Mouse (Mus musculus): ENCODE data around the gene Insrr.
"Not testable (repeated sequence)": the region's sequence is repeated elsewhere in the genome, so short reads cannot be mapped to it uniquely, and the experiment has no call there.

The Insrr gene

DNA sequence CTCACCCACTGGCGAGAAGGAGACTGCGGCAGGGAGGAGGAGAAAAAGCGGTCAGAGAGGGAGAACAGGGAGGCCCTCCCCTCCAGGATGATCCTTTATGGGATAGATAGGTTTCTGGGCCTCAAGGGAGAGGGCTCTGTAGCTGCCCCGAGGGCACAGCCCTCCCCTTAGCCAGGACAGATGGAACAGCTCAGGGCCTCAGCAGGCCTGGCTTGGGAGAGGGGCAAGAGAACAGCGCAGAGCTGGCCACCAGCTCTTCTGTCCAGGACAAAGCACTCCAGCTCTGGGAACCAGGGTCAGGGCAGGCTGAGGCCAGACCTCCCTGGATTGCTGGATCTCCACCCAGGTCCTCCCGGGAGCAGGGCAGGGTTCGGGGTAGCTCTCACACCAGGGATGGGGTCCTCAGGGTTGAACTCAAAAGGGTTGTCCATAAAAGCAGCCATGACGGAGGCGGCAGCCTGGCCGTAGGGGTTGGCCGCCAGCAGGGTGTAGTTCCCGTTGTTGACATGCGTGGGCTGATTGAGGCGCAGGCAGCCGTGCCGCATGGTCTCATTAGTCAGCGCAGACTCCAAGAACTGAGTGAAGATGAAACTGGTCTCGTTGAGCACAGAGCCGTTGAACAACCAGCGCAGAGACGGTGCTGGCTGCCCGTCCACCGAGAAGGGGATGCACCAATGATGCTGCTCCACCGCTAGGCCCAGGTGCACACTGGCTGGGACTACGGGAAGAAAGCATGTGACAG is 13.3 kb upstream of the Insrr start:
- no peak for DNase-seq

DNA sequence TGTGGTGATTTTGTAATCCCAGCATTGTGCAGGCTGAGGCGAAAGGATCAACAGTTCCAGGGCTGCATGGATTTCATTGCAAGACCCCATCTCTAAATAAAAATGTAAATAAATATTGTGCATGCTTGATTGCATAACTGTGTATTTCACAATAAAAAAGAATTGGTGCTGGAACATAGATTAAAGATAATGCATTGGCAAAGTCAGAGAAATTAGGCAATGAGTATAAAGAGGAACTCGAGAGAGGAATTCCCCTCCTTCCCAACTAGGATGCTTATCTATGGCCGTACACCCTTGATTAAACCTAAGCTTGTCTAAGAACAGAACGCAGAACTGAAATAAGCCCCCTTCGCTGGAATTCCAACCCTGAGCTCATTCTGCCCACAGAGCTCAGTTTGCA is 11.6 kb upstream of the Insrr start:
- DNase-seq, result no peak

DNA sequence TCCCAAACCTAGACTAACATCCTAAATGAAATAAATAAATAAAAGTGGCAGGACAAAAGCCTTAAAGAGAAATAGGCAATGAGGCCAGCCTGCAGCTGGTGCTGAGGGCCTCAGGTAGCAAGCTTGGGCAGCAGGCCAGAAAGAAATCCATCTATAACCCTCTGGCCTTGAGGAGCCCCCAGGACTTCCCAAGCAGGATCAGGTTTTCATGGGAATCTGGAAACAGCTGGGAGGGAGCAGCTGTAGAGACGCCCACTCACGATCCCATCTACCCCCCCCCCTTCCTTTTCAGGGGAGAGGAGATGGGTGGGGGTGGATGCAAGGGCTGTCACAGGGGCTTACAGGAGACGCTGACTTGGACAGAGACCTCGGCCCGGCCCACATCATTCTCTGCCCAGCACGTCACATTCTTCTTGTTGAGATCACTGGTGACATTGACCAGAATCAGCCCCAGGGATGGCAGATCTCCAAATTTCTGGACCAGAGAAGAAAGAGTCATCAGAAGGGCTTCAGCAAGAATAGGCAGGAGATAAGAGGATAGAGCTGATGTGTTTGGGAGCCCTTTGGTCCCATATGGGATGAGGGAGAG is 11.0 kb upstream of the Insrr start:
- DNase-seq, result no peak

DNA sequence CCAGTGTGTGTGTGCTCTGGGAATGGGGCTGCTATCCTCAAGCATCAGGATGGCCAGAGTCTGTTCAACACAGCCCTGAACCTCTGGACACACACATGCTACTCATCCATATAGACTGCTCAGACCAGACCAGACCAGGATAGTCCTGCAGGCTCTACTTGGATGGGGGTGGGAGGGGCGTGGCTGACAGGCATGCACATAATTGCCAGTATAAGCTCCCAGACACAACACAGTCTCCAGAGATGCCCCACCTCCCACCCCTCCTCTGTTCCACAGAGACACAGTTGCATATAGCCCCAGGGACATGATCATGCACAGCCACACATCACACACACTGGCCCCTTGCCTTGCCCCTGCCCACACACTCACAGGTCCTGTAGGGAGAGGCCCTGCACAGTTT is 7.5 kb upstream of the Insrr start:
- DNase-seq, result no peak

DNA sequence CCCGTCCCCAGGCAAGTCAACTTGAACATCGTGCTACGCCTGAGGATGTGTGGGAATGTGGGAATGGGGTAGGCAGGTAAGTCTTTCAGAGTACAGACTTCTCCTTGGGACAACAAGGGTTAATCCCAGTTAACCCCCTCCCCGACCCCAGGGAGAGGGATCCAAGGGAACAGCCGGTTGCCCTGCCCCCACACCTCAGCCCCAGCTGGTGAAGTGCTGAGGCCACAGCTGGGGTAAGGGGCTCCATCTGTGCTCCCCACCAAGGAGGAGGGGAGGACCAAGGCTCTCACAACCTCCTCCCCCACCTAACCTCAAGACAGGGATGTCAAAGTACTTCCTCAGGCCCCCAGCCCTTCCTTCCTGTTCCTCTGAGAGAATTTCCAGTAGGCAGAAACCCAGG is 7.0 kb upstream of the Insrr start:
- no peak for DNase-seq

DNA sequence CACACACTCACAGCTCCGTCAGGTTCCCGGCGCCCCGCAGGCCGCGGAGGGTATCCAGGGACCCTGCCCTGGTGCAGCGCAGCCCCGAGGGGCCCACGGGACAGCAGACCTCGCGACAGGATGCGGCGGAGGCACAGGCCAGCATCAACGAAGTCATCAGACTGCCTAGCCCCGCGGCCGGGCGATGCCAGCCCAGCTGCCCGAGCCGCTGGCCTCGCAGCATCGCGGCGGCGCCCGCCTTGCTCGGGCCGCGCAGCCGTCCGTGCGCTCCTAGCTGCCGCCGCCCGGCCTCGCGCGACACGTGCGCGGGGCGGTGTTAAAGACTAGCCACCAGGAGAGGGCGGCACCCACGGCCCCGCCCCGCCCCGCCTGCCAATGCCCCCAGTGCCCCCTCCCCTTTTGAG is 1.8 kb upstream of the Insrr start, which contains the start of gene Ntrk1:
TSS of gene Ntrk1 (minus strand) at position 241 of the 404 bp plus-strand sequence.
- DNase-seq, result no peak

DNA sequence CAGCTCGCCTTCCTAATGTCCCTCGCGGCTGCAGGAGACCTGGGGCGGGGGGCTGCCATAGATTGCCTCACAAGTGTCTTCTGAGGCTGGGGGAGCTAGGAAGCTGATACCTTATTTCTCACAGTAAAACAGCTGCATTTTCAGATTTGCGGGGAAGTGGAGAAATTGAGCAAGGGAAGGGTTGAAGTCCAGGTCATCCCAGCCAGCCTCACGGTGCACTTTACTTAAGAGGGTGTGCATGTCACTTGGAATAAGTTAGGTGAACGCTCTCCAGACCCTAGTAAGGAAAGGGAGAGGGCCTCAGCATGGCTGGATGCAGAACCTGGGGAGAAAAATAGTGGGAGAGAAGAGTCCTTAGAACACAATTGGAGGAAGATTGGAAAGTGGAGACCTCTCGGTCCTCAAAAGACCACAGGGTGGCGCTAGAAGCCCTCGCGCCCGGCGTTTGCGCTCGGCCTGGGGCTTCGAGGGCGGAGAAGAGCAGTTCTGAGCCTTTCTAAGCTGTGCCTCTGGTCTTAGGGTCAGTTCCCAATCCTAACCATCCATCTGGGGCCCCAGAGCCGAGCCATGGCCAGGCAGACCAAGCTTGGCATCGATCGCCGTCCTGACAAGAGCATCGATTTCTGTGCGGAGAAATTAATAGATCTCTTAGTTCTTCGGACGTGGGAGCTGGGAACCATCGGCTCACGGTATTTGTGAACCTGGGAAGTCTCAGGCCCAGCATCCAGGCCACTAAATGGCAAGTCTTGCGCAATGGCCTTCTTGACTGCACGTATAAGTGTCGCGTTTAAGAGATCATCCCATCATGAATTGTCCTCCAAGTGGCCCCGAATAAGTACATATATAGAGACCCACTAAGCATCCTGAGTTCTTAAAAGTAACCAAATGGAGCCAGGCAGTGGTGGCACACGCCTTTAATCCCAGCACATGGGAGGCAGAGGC is 1.1 kb upstream of the Insrr start:
- peak; percentile 22 for DNase-seq

DNA sequence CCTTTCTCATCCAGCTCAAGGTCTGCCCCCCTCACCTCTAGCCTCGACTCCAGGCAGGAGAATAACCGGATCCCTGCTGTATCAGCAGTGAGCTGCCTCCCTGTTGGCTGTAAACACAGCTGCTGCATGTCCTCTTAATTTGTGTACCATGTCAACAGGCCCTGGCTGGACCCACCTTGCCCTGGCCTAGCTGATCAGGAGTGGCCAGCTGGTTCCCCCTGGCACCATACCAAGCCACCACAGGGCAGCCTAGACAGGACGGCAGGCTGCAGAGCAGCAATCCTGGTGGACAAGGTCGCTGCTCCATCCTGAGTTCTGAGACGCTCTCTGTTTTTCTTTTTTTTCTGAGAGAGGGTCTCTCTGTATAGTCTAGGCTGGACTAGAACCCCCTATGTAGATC is 4.9 kb downstream of the Insrr start:
- peak; percentile 21 for DNase-seq

DNA sequence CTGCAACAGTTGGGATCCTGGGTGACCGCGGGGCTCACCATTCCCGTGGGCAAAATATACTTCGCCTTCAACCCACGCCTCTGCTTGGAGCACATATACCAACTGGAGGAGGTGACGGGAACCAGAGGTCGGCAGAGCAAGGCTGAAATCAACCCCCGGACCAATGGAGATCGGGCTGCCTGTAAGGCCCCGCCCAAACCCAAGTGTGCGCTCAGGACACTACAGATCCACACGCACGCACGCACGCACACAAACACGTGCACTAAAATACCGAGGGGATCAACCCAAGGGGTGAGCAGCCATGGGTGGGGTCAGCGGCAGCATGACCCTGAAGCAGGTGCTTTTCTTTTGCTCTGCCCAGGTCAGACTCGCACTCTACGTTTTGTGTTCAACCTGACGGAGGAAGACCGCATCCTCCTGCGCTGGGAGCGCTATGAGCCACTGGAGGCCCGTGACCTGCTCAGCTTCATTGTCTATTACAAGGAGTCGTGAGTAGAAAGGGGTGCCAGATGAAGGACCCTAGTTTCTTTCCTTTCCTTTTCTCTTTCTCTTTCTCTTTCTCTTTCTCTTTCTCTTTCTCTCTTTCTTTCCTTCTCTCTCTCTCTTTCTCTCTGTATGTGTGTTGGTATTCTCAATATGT is 7.4 kb downstream of the Insrr start:
- DNase-seq, result no peak

DNA sequence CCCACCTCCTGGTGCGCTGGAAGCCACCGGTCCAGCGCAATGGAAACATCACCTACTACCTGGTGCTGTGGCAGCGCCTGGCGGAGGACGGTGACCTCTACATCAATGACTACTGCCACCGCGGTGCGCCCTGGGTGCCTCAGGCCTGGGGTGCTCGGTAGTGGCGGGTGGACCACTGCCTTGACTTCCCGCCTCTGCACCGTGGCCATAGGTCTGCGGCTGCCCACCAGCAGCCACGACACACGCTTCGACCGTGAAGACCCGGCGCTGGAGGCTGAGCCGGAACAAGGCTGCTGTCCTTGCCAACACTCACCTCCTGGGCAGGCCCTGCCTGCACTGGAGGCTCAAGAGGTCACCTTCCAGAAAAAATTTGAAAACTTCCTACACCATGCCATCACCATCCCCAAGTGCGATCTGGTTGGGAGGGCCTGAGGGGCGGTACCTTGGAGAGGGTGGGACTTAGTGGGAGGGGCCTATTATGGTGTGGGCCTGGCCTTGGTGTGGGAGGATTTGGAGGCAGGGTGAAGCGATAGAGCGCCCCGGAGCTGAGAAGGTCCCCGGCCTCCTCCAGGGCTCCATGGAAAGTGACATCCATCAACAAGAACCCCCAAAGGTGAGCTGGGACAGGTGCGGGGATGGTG is 12.7 kb downstream of the Insrr start:
- no peak for DNase-seq

DNA sequence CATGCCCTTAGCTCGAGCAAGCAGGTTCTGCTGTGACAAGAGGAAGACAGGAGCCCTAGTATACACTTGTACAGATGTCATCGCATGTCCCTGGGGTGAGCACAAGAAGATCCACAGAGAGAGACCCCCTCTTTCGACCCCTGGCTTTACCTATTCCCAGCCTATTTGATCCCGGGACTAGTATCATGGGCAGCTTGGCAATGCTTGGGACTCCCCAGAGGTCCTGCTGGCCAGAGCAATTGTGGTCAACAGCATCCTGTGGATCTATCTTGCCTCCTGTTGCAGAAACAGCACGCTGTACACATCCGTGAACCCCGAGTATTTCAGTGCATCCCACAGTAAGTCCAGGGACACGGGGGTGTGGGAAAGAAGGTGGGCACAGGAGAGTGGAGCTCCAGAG is 14.5 kb downstream of the Insrr start:
- DNase-seq, result no peak

DNA sequence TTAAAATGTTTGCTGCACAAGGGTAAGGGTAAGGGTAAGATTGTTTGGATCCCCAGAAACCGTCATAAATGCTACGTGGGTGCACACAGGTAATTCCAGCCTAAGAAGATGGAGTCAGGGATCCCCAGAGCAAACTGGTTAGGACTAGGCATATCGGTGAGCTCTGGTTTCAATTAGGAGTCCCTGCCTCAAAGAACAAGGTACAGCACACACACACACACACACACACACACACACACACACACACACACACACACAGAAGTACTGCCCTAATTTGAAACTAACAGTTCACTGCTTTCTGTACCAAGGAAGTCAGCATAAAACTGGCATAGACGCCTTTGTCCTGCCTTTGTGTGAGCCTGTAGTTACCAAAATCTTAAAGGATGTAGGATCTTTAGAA is 15.7 kb downstream of the Insrr start:
- no peak for DNase-seq

DNA sequence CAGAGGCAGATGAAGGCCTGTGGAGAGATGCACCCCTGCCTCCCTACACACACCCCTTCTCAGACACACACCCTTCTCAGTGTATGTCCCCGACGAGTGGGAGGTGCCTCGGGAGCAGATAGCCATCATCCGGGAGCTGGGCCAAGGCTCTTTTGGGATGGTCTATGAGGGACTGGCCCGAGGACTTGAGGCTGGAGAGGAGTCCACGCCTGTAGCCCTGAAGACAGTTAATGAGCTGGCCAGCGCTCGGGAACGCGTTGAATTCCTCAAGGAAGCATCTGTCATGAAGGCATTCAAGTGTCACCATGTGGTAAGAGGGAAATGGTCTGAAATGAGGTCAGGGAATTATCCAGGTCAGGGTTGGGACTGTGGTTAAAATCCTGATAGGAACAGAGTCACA is 16.1 kb downstream of the Insrr start:
- no peak for DNase-seq

DNA sequence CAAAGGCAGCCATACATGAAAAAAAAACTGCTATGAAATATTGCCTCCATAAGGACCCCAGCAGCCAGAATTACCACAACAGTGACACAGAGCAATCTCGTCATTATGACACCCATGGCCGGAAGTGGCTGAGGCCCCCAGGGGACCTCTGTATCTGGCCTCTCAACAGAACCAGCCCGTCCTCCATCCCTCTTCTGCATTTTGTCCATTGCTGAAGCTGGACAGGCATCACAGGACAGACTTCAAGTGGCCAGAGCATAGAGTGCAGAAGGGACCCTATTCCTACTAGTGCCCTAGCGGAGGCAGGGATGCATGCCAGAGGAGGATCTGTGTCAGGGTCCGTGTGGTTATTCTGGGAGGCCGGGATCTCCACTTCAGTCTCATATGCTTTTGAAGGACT is 19.4 kb downstream of the Insrr start:
- no peak for DNase-seq

DNA sequence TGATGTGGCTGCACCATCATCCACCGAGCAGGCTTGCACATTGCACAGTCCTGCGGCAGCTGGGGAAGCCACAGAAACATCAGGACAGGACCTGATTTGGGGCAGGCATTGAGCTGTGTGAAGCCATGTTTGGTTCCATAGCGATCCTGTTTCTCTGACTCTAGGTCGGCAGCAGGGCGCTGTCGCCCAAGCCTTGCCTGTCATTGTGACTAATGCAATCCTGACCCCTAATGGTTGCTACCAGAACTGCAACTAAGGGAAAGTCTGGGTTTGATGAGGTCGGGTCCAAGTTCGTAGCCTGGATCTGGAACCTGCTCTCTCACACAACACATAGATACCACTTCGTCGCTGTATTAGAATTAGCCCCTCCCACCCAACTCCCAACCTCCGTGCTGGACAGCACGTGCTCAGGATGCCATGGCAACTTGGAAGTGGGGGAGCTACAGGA is 19.9 kb downstream of the Insrr start:
- peak; percentile 53 for DNase-seq

DNA sequence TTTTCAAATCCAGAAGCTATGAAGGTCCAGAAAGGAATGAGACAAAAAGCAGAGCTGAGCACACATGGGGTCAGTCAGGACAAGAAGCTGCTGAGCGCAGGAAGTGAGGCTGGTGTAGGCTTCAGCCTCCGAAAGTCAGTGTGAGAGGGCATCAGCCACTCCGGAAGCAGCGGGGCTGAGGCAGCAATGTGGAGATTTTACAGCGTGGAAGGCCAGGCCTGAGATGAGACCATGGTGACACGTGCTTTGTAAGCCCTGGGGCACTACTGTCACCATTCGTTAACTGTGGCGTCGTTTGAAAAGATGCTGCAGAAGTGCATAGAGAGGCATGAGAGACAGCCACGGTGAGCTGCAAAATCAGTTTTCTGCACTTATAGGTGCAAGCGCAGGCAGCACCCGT is 21.5 kb downstream of the Insrr start:
- no peak for DNase-seq

DNA sequence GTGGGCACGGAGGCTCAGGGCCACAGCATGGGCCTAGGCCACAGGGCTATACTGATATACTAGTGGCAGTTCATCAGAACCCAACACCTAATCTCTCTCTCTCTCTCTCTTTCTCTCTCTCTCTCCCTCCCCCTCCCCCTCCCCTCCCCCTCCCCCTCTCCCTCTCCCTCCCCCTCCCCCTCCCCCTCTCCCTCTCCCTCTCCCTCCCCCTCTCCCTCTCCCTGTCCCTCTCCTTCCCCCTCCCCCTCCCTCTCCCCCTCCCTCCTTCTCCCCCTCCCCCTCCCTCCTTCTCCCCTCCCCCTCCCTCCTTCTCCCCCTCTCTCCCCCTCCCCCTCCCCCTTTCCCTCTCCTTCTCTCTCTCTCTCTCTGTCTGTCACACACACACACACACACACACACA is 27.5 kb downstream of the Insrr start, which contains the start of gene Pear1:
TSS of gene Pear1 (minus strand) at position 101 of the 400 bp plus-strand sequence.
- not testable (repeated sequence) for DNase-seq

DNA sequence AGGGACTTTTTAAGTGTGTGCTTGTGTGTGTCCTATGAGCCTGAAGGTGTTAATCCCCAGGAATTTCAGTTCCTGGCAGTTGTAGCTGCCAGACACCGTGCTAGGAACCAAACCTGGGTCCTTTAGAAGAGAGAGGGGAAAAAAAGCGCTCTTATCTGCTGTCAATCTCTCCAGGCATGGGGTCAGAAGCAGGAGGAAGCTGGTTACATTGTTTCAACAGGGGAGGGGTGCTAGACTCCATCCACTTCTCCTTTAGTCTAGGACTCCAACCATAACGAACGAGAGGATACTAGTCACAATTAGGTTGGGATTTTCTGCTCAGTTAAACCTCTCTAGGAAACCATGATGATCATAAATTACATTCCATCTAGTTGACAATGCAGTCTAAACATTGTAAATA is 31.7 kb downstream of the Insrr start:
- DNase-seq, result no peak

DNA sequence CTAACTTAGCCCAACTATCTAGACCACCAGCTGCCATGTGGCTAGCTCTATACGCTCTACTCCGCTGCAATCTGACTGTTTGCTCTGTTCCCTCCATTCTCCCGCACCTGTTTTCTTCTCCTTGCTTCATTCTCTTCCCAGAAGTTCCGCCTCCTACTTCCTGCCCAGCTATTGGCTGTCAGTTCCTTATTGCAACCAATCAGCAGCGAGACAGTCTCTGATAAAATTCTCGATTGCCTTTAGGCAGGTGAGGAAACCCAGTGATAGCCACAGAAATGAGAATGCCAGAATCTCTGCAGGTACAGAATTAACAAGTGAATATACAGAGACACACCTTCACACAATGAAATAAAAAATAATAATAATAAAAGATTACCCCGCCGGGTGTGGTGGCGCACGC is 32.3 kb downstream of the Insrr start:
- DNase-seq, result no peak

DNA sequence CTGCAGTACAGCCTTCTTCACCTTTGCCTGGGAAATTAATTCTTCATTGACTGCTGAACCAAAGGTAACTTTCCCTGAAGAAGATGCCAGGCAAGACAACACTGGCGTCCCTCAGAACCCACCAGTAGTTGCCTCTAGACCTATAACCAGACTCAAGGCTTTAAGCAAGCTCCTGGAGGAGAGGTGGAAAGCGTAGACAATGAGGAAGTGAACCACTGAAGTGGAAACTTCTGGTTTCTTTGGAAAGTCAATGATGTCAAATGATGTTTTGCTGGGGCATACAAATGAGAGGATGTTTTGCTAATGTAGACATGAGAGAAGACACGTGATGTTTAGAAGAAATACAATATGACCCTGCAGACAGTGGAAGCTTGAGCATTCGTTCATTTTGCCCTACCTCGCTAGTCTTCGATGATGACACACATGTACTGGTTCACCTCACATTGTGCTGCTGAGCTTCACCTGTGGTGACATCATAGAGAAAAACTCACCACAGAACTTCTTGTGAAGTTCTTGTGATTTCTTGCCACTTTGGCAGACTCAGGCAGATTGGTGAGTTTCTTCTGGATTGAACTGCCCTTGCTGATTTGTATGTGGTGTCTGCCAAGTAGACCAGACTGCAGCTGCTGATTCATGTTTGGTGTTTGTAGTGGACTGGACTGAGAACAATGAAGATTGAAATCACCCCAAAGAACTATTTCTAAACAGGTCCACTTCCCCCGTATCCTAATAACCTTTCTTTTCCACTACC is 35.5 kb downstream of the Insrr start:
- no peak for DNase-seq

DNA sequence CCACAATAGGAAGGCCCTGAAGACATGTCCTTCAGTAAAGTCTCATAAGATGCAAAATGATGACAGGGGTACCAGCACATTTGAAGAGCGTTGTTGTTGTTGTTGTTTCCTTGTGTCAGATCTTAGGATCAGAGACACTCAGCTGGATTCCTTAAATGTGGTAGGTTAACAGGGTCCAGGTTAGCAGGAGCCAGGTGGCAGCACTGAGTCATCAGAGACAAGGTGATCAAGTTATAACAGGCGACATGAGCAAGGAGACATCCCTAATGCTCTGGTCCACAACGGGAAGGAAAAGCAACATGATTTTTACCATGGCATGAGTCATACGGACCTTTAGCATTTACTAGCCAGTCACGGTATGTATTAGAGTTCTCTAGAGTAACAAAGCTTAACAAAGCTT is 36.7 kb downstream of the Insrr start:
- DNase-seq, result no peak

DNA sequence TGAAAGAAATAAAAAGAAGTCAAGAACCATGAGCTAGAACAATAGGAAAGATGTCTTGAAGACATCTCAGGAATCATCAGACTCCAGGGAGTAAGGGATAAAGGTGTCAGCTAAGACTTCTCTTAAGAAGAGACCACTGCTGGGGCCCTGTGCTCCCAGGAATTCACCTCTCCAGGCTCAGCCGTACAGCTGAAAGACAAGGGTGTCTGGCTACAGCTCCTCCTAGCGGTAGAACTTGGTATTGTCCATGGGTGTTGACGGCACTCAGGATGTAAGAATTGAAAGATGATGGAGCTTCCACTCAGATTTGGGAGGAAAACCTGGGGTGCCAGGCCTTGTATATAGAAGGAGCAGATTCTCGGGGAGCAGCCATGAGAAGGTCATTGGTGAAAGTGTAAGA is 41.9 kb downstream of the Insrr start:
- DNase-seq, result peak; percentile 50
